Mouse (Mus musculus): ENCODE measurements at regions not wholly inside any gene's neighbourhood (a gene's known extent, or its start where the extent isn't known, plus 50 kb on each side); places are given as distances from the start of the nearest gene placed in this dataset.

DNA sequence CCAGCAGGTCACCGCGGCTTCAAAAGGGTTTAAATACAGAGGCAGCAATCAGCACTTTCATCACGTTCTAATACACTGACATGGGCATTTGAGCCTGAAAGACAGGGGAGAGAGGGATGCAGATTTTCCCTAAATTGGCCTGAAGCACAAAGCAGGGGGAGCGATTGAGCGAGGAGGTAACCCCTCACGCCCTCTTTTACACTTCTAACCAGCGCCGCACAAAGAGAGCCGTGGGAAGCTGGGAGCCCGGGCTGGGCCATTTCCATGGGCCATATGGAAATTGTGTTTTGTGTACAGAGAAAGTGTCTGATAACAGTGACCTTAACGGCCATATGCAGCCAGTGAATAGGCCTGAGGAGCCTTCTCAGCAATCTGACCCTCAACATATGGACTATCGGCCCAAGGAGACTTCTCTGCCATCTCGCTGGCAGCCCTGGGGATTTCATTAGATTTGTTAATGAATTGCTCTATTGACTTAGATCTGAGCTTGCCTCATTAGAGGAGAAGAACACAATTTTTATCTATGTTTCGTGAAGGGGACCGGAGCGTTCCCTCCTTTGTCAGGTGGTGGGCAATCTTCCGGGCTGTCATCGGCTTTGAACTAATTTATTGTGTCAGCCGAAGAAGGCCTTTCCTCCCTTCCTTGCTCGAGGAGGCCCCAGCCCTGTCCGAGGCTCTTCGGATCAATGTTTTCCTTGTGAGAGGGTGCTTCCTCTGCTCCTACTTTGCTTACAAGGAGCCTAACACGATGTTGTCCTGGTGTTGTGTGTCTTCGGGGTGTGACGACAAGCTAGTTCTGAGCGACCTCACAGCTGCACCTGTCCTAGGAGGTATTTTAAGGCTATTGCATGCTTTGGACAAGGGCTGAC is 195.4 kb upstream of the Irx3 start:
- DNase-seq, result no peak

DNA sequence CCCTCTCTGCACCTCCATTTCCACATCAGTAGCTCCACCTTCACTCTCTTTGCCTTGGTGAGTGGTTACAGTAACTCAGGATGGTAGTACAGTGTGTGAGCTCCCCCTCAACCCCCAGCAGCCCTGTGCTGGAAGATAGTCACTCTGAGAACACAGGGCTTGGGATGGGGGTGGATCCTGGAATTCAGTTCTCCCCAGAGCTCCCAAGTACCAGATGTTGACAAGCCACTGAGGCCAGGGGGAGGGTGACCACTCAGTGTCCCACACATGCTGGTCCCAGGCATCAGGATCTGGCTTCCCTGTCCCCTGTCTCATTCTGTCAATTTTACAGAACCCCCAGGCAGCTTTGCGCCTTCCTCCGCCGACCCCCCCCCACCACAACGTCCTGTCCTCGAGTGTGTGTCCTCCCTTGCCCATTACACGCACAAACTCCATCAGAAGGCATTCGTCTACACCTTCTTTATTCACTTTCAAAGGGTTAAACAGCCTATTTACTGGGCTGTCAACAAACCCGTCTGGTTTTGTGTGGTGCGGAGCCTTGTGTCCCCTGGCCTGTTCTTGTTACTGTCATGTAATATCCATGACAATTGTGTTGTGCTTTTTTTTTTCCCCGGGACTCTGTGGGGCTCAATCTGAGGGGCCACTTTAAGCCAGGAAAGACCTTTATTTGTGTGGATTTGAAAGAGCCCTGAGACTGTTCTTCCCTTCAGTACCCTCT is 194.6 kb upstream of the Irx3 start:
- DNase-seq, result no peak

DNA sequence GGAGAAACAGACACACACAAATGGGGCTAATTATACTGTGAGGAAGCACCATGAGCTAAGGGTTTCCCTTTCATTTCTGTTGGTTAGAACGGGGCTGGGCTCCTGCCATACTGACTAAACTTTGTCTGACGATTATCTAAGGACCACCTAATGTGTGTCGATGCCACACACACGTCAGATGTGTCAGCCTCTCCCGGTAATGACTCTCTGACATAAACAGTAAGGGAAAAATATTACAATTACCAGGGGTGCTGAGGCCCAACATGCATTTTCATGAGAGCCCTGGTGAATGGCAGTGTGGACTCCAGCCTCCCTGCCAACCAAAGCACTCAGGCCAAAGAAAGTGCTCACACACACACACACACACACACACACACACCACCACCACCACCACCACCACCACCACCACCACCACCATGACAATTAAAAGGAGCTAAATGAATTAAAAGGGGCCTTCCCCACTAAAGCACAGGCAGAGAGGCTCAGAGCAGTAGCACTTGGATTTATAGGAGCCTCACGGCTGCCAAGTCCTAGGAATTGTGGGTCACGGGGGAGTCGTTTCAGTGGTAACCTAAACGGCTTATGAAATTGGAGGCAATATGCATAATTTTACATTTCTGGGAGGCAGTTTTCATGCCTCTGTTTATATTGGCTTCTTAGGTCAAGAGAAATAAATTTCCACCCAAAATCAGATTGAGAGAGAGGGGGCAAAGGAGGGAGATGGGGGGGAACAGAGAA is 193.7 kb upstream of the Irx3 start:
- no peak for DNase-seq

DNA sequence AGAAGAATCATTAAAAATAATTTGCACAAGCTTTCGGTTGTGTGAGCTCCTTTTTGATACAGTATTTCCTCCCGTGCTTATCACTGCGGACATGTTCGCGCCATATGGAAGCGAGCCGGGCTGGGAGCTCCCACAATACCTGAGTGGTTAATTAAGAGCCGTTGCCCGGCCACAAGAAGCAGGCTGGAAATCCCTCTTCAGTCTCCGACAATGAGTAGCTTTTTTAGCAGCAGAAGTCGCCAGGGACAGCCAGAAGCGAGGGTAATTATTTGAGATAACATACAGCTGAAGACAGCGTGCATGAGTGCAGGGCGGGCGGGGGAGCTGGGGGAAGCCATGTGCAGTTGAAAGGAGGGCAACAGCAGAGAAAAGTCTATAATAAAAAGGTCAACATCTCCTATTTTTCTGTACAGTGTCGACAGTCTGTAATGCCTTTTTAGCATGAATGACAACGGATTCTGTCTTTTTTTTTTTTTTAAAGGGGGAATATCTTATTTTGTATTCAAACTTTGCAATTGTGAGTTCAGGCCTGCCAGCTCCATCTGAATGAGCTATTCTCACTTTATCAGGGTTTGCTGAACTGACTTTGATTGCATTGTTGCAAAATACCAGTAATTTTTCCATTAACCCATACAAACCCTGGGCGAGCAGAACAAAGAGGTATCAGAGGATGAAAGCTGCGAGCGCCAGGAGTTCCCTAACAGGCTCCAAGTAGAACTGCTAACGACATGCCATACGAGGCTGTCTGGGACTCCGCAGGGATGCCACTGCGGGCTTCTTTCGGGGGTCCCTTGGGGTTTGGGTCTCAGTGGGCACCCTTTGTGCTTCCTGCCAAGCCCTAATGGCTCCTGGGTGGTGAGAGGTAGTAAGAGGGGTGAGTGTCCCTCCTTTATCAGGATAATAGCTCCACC is 189.9 kb upstream of the Irx3 start:
- DNase-seq, result peak; percentile 37

DNA sequence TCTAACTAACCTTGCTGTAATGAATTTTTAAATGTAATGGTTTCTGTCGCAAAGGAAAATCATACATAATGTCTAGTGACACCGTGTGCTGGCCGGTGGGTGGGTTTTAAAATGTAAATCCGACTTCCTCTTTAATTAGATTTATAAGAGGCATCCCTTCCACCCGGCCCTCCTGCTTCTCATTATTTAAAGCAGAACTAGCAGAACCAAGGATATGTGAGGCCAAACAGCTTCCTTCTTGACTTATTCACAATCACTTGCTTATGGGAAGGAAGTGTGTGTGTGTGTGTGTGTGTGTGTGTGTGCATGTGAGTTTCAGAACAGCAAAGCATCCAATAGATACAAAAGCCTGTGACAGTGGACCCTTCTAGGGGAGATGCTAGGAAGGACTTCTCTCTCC is 189.1 kb upstream of the Irx3 start:
- DNase-seq, result no peak

DNA sequence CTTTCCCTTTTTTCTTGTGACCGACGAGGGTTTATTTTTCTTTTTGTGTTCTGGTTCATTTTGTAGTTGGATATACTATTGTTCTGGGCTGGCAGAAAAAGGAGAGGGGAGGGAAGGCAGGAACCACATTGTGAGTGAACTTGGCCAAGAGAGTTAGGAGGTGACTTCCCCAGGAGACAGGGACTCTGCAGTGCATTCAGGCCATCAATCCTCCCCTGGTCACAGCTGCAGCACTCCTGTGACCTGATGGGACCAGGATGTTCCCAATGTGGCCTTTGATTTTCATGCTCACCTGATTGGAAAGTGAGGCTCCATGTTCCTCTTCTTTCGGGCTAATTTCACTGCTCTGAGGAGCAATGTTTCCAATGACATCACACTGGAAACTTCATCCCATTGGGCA is 188.2 kb upstream of the Irx3 start:
- no peak for DNase-seq

DNA sequence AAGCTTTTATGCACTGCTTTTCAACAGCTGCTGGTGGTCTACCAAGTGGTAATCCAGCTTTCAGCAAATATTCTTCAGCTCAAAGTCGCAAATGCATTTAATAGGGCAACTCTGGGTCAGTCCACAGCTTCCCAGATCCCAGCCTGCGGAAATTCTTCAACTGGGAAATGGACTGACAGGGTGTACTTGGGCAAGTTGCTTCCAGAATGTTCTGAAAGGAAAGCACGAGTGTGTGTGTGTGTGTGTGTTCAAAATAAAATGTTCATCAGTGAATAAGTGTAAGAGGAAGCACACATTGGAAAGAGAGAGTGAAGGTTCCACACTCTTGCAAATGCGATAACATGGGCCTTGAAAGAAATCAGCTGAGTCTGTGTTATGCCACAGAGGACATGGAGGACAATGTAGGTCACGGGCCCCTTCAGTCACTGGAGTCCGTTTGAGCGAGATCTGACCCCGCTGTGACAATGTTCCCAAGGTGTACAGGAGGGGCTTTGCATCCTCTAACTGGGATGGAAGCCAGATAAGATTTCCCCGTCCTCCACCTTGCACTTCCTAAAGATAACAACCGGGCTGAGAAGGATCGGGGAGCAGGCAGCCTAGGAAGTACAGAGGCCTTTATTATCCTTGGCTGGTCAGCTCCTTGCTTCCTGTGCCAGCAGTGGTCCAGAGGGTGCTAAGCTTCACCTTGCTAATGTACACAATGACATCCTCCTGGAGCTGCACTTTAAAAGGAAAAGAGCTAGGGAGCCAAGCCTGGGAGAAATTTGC is 187.2 kb upstream of the Irx3 start:
- DNase-seq, result peak; percentile 22

DNA sequence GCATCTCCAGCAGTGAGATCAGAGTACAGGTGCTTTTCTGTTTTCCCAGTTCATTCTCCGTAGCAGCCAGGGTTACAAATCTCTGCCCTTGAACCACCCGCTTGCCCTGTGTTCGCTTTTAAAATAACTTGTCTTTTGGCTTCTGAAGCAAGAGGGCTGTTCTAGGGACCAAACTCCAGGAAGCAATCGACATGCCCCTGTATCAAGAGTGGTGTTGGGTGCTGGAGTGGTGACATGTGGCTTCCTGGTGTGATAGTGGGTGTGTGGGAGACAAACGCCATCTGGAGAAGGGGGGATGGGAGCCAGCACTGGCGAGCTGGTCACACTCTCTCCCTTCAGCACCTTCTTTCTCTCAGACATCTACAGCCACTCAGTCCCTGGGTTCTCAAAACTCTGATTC is 186.0 kb upstream of the Irx3 start:
- DNase-seq, result peak; percentile 84

DNA sequence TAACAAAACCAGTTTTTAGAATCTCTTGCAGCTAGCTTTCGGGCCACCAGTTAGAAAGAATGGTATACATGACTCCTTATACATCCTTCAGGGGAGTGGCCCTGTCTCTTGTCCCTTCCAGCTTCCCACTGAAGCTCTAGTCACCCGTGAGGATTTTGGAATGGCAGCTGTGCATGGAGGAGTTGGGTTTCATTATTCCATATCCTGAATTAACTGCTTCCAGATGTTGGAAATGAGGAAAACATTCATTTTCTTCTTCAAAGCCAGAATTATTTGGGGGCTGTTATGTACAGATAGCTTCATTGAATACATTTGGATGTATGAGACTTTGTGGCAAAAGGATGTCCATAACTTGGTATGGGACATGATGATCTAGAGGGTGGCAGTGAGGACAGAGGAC is 181.3 kb upstream of the Irx3 start:
- no peak for DNase-seq

DNA sequence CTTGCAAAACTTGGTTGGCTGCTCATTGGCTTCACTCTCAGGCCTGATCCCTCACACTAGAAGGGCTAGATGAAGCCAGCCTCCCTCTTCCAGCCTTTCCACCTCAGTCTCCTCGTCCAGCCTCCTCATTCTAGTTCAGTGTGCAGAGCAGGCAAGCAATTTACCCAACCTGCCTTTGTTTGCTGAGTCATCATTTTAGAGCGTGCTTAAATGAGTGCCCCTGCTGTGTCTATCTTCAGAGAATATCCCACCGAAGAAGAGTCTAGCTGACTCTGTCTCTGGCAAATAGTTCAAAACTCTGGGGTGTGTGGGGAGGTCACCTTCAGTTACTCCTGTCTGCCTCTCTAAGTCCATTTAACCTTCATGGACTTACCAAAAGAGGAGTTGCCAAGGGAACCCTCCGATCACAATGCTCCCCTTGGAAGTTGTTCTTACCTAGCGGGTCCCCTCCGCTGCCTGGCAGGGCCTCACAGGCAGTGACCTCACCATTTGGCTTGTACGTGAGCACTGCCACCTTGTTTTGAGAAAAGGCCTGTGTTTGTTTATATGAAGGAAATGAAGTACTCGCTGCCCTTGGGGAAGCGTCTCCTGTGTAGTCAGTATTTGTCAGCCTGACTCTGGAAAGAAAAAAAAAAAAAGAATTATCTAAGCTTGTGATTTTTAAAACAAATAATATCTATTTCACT is 175.2 kb upstream of the Irx3 start:
- DNase-seq, result peak; percentile 14

DNA sequence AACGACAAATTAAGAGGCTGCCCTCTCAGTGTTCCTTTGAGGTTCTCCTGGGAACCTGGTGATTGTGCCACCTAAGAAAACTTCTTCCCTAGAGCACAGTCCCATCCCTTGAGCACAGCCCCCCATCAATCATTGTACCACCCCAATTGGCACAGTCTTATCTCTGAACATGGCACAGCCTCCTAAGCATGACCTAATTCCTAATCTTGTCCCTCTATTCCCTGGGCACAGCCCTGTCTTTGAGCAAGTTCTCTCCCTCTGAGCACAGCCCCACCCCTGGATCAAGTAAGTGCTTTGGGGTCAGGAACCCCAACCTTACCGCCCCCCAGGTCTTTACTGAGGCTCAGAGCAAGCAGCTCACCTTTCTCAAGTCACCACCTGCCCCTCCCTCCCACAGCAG is 173.6 kb upstream of the Irx3 start:
- no peak for DNase-seq

DNA sequence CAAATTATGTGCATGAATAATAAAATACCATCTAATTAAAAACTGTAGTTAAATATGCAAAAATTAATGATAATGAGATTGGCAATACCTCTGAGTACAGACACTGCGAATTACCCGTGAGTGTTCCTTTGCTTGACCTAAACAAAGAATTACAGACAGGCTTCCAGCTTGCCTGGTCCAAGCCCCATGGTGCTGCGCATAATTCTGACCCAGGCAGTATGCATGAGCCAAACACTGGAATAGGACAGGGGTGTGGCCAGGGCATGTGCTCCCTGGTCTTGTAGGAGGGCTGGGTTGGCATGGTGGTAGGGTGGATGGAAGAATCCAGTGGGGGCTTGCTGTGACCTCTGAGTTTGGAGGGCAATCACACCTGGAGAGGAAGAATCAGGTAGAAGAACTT is 172.8 kb upstream of the Irx3 start:
- no peak for DNase-seq

DNA sequence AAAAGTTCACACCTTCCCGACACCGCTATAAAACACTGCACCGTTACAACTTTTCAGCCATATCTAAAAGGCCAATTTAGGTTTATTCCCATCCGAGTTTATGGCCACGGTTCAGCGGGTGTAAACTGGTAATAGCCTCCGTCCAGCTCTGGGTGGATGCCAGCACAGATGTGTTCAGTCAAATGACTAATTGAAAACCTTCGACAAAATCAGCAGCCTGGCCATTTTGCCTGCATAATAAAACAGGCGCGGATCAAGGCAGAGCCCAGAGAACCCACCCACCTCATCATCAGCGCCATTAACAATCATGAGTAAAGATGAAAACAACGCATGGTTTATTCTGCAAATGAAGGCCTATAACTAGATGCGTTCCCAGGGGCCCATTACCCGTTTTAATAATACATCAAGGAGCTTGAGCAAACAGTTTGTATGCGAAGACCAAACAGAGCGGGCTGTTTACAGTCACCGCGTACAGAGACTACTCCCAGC is 172.1 kb upstream of the Irx3 start:
- no peak for DNase-seq

DNA sequence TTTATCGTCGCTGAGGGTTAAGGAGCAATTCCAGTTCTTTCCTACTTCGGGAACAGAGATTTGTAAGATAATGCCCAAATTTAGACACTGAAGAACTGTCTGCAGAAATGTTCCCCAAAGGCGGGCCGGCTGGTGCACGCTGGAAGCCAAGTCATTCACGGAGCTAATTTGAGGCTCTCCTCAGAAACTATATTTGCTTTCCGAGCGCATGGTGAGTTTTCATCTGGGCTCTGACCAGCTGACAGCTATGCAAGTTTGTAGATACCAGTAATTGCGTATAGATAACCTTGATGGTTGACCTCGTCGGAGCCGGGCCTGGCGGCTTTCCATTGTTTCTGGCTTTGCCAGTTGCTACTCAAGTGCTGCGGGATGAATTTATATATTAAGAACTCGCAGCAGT is 165.5 kb upstream of the Irx3 start:
- peak; percentile 90 for DNase-seq

DNA sequence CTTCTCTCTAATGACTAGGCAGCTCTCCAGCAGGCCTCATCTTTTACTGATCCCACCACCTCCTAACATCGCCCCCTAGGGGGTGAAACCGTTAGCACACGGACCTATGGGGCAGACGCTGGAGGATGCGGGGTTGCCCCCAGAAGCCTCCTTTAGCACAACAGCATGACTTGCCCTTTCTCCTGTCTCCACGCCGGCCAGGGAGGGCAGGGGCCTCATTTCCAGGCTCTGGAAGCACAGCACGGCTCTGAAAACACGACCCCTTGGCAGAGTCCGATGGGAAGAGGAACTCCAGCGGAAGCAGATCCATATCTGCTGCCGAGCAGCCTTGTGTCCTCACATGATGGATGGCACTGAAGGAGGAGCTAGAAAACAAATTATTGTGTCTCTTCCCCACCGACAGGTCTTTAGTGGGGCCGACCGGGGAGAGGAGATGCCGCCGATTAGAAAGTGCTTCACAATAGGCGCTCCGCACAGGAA is 165.1 kb upstream of the Irx3 start:
- peak; percentile 85 for DNase-seq

DNA sequence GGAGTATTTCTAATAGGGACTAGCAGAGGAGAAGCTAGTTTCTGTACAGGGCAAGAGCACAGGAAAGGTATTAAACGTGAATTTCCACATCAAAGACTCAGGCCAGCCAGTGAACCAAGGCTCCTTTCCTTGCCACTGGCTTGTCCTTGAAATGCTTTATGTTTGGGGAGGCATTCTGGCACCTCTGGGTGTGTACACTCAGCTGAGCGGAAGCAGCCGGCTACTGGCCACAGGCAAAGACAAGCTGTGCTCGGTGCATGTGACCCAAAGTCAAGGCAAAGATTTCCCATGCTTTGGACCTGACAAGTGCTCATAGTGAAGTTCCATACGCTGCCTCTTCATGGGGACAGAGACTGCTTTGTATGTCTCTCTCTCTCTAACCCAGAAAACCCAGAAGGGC is 159.8 kb upstream of the Irx3 start:
- DNase-seq, result no peak

DNA sequence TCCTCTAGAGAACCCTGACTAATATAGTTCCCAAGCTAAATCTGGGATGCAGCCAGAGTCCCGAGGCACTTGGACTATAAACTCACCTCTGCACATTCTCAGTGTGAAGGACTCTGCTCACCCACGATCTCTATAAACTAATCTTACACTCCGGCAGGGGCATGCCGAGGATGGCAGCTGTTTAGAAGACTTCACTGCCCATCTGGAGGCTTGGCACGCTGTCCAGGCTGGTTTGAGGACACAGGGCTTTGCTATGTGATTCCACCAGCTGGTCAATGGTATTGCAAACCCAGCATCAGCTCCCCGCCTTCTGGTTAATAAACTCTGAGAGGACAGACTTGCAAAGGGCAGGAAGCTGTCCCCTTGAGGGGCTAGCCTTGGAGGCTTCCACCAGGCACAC is 153.3 kb upstream of the Irx3 start:
- no peak for DNase-seq

DNA sequence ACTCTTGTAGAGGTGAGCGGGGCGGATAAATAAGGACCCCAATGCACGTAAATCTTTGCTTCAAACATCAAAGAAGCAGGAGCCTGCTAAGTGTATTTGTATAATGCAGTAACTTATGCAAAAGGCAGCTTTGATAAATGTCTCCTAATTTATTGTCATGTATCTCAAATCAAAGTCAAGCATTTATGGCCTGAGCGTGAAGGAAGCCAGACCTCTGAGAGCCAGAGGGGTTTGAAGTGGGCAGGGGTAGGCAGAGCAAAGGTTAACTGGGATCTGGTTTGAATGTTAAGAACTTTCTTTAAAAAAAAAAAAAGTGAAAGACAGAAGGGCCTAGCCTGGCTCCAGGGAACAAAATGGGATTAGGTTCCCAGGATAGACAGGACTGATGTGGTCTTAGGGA is 151.1 kb upstream of the Irx3 start:
- DNase-seq, result no peak

DNA sequence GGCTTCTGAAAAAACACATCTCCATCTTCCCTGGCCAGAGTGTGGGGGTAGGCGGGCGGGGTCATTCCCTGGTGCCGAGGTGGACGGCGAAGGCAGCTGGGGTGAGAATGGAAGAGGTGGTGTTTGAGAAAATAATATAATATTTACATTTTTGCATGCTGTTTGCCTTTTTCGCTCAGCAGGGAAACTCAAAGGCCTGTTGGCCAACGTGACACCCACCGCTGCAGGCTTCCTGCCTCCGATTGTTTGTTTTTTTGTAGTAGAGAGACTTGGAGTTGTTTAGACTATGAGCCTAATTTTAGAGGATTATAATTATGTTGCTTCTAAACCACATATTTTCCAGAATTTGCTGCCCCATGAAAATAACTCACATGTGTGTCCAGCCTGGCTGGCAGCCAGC is 147.2 kb upstream of the Irx3 start:
- DNase-seq, result no peak

DNA sequence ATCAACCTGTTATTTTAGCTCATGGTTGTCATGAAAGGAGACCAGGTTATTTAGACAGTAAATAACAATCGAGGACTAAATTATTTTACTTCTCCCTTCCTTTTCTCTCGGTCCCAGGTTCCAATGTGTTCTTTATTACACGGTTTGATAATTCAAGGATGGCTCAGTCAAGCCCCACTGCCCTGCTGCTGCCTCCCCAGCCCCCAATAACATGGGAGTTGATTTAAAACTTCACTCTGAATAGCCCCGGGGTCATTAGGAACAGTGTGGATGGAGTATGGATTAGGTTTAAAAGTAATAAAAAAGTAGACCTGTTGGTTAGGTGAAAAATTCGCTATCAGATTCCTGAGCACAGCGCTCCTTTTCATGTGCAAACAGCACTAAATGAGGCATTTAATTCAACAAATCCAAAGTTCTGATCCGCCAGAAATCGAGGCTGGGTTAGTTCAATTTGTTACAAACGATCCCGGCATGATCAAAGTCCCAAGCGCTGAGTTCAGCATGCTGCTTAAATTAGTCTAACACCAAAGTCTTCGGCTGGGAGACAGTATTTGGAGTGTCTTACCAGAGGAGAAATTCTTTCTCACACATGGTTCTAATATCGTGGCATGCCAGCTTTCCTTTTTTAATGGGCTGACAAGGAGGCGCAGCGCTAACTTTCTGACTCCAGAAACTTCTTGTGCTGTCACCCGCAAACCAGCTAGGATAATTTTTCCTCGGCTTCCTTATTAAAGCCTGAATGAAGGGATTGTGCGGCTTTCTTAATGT is 146.5 kb upstream of the Irx3 start:
- DNase-seq, result no peak
